ENCODE assay signal across 8 mouse cellular contexts in the genomic region with DNA sequence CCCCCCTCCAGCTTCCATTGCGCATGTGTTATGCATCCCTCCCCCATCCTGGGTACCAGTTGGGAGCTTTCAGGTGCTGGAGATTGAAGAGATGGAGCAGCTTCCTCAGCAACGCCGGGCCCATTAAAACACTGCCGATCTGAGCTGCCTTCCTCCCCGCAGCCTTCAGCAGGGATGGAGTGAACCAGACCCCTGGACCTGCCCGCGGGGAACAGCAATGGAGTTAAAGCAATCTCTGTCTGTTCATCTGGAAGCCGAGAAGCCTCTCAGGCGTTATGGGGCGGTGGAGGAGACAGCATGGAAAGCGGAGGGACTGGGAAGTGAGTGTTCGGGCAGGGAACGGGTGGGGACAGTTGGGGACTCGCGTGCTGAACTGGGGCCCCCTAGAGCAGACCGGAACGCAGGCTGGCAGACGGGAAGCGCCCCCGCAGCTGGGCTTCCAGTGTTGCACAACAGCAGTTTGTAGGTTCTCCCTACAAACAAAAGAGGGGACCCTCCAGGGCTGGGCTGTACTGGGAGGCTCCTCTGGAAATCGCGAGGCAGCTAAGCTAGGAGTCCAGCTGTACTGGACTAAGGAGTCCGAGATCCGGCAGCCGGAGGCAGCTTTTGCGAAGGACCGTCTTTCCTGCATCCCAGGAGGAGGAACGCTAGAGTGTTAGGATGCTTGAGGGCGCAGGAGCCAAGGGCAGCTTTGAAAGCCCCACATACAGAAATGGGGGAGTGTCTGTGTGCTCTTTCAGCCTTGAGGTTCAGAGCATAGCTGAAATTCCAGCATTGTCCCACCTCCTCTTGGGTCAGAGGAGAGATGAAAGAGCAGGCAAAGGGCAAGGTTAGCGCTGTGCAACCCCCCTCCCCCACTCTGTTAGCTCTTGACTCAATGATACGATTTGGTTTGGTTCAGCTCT. TPM values are rescaled to one million over a fixed set of nuclear protein-coding genes. Genes with fewer than 3 reads are reported as not detected.
DNase-seq lines count a peak whose midpoint lies in the region; ATAC-seq lines count a peak whose summit lies in the region.

Gene 2900011O08Rik, plus strand, starts transcription at position 31 of the 905 bp plus-strand sequence.
Gene Ifitm7, minus strand, starts transcription at position 315 of the 905 bp plus-strand sequence.

- peak; percentile 6 for DNase-seq in 3134 (ENCODE audit: extremely low read depth, insufficient read length, low spot score)
- DNase-seq in adrenal gland, postnatal 14 days = peak; percentile 38
- DNase-seq in hindbrain, embryonic 14.5 days (ENCODE audit: low spot score) = peak; percentile 66
- peak; percentile 23 to 65 for DNase-seq in left cerebral cortex, adult 9 months (ENCODE audit: low spot score in 2 of 2)
- peak; percentile 83 for DNase-seq in midbrain, embryonic 14.5 days
- no peak for DNase-seq in urinary bladder, postnatal 10 days (ENCODE audit: low spot score)
- no peak for DNase-seq in urinary bladder, postnatal 14 days (ENCODE audit: low spot score)

- H3K9ac ChIP-seq in embryonic facial prominence, embryonic 13.5 days = peak within 1 kb of the TSS; percentile 77
- peak within 1 kb of the TSS; percentile 73 for H3K9ac ChIP-seq in hindbrain, embryonic 14.5 days
- H3K9ac ChIP-seq in midbrain, embryonic 14.5 days (replicated peaks; ENCODE audit: low read length) = peak within 1 kb of the TSS; percentile 96

- peak; percentile 67; the same call in 1 of the 2 replicates for ATAC-seq in embryonic facial prominence, embryonic 13.5 days (ENCODE audit: insufficient number of reproducible peaks, insufficient read depth, low FRiP score, low TSS enrichment, low read depth)
- peak; percentile 89 for ATAC-seq in hindbrain, embryonic 14.5 days (ENCODE audit: low FRiP score)
- peak; percentile 86 for ATAC-seq in midbrain, embryonic 14.5 days (ENCODE audit: low FRiP score, low TSS enrichment)

- peak within 1 kb of the TSS; percentile 56 for H3K4me3 ChIP-seq in embryonic facial prominence, embryonic 13.5 days
- peak within 1 kb of the TSS; percentile 57 for H3K4me3 ChIP-seq in hindbrain, embryonic 14.5 days (replicated peaks; ENCODE audit: low read length)
- H3K4me3 ChIP-seq in midbrain, embryonic 14.5 days (replicated peaks; ENCODE audit: low read depth, low read length) = peak within 1 kb of the TSS; percentile 82

- WGBS in embryonic facial prominence, embryonic 13.5 days = under 1% methylated on average over 31 of the region's 31 CpGs
- WGBS in hindbrain, embryonic 14.5 days = under 1% methylated on average over 31 of the region's 31 CpGs
- under 1% methylated on average over 31 of the region's 31 CpGs for WGBS in midbrain, embryonic 14.5 days

- peak within 1 kb of the TSS; percentile 51; the same call in 1 of the 2 replicates for H3K27ac ChIP-seq in embryonic facial prominence, embryonic 13.5 days
- H3K27ac ChIP-seq in hindbrain, embryonic 14.5 days = peak within 1 kb of the TSS; percentile 90
- H3K27ac ChIP-seq in midbrain, embryonic 14.5 days (replicated peaks; ENCODE audit: low read depth, low read length) = peak within 1 kb of the TSS; percentile 93

- H3K27me3 ChIP-seq in embryonic facial prominence, embryonic 13.5 days = no peaks in the 10 kb centered on the region
- H3K27me3 ChIP-seq in hindbrain, embryonic 14.5 days (ENCODE audit: control insufficient read depth, insufficient read depth, low read length) = no peaks in the 10 kb centered on the region
- H3K27me3 ChIP-seq in midbrain, embryonic 14.5 days (ENCODE audit: control insufficient read depth, insufficient read depth, low read length) = no peaks in the 10 kb centered on the region

- H3K9me3 ChIP-seq in embryonic facial prominence, embryonic 13.5 days = no peaks in the 10 kb centered on the region
- H3K9me3 ChIP-seq in hindbrain, embryonic 14.5 days (ENCODE audit: control insufficient read depth, low read length) = no peaks in the 10 kb centered on the region
- no peaks in the 10 kb centered on the region for H3K9me3 ChIP-seq in midbrain, embryonic 14.5 days (ENCODE audit: control insufficient read depth, low read length)

- H3K36me3 ChIP-seq in embryonic facial prominence, embryonic 13.5 days = no peaks in the 10 kb centered on the region
- H3K36me3 ChIP-seq in hindbrain, embryonic 14.5 days (replicated peaks; ENCODE audit: control insufficient read depth, insufficient read depth) = no peaks in the 10 kb centered on the region; the same call in 1 of the 2 replicates
- no peaks in the 10 kb centered on the region; the same call in 1 of the 2 replicates for H3K36me3 ChIP-seq in midbrain, embryonic 14.5 days (ENCODE audit: control insufficient read depth, insufficient read depth, low read length)

- peak within 1 kb of the TSS; percentile 91 for H3K4me2 ChIP-seq in embryonic facial prominence, embryonic 13.5 days
- peak within 1 kb of the TSS; percentile 73 for H3K4me2 ChIP-seq in hindbrain, embryonic 14.5 days (replicated peaks)
- peak within 1 kb of the TSS; percentile 62 for H3K4me2 ChIP-seq in midbrain, embryonic 14.5 days (ENCODE audit: low read length)

- H3K4me1 ChIP-seq in embryonic facial prominence, embryonic 13.5 days = peaks cover 8% of the 10 kb centered on the region
- peaks cover 13% of the 10 kb centered on the region for H3K4me1 ChIP-seq in hindbrain, embryonic 14.5 days (replicated peaks; ENCODE audit: control insufficient read depth, insufficient read depth, low read length)
- peaks cover 16% of the 10 kb centered on the region for H3K4me1 ChIP-seq in midbrain, embryonic 14.5 days (ENCODE audit: control insufficient read depth, insufficient read depth, low read length)

RNA-seq across cellular contexts. Expression of gene 2900011O08Rik, which starts in this region (rescaled TPM):
- total RNA-seq in adrenal gland, postnatal 14 days (2021) = 1.4 TPM in 2 replicates
- 6.0 and 8.0 TPM in 2 replicates for polyA plus RNA-seq in embryonic facial prominence, embryonic 13.5 days (2015; fragmentation: Nextera tagmentation; extraction: Ambion mirVana)
- 177 and 196 TPM in 2 replicates for polyA plus RNA-seq in hindbrain, embryonic 14.5 days (2014; fragmentation: Nextera tagmentation; extraction: Ambion mirVana)
- 166 and 194 TPM in 2 replicates for polyA plus RNA-seq in midbrain, embryonic 14.5 days (2014; fragmentation: Nextera tagmentation; extraction: Ambion mirVana)

RNA-seq across cellular contexts. Expression of gene Ifitm7, which starts in this region (rescaled TPM):
- 0.38 and 0.44 TPM in 2 replicates for total RNA-seq in adrenal gland, postnatal 14 days (2021)
- 0.14 and 0.32 TPM in 2 replicates for polyA plus RNA-seq in embryonic facial prominence, embryonic 13.5 days (2015; fragmentation: Nextera tagmentation; extraction: Ambion mirVana)
- 0.53 and 0.92 TPM in 2 replicates for polyA plus RNA-seq in hindbrain, embryonic 14.5 days (2014; fragmentation: Nextera tagmentation; extraction: Ambion mirVana)
- polyA plus RNA-seq in midbrain, embryonic 14.5 days (2014; fragmentation: Nextera tagmentation; extraction: Ambion mirVana) = 0.46 and 1.8 TPM in 2 replicates

Comparison
In these comparisons a context has a peak if more than half of its experiments do, and no peak if none do; other contexts are left out.
1. RNA of gene 2900011O08Rik (polyA plus RNA-seq): 177 to 196 TPM in hindbrain, embryonic 14.5 days and 166 to 194 TPM in midbrain, embryonic 14.5 days; 6.0 to 8.0 TPM in embryonic facial prominence, embryonic 13.5 days; every median in the first group is over 10 times any median in the second.
2. DNase-seq: peak in 3134 (single experiment), adrenal gland, postnatal 14 days (single experiment), hindbrain, embryonic 14.5 days (single experiment), left cerebral cortex, adult 9 months (2 of 2) and midbrain, embryonic 14.5 days (single experiment); none in urinary bladder, postnatal 10 days (single experiment) and urinary bladder, postnatal 14 days (single experiment).
3. Peak in every context shown above with its lines, with median percentiles within 50 percentile points of each other: ATAC-seq, H3K27ac ChIP-seq, H3K4me2 ChIP-seq, H3K4me3 ChIP-seq and H3K9ac ChIP-seq.